26 mouse cellular contexts compared by ENCODE assay signal in the genomic region with DNA sequence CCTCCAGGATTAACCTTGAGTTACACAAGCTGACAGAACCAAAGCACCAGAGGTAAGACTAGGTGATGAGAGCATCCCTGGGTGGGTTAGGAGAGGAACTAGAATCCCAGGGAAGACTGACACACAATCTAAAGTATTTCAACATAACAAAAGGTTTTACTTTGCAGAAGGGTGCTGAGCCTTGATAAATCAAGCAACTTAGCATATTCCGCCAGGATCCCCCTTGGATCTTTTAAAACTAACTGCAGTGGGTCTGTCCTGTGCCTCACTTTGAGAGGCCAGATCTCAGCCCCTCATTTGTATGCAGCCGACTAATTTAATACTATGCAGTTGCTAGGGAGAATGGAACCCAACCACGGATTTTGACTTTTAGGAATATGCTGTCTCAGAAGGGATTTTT.
"Had no signal": no experiment of that assay in that cellular context is flagged by ENCODE, and none has a peak within 500 bp of the region (broad histone marks: within the 10 kb centered on the region; RNA-seq: fewer than 3 reads in every experiment).

No protein-coding gene starts in this region.

- H3K27ac ChIP-seq: heart, embryonic 10.5 days; hindbrain, embryonic 10.5 days; hindbrain, embryonic 12.5 days; hindbrain, embryonic 15.5 days; intestine, embryonic 15.5 days; kidney, postnatal 0 days; limb, embryonic 12.5 days; liver, embryonic 13.5 days; liver, embryonic 15.5 days had no signal

- H3K4me3 ChIP-seq: heart, embryonic 10.5 days; heart, embryonic 12.5 days; hindbrain, embryonic 10.5 days; hindbrain, embryonic 12.5 days; hindbrain, embryonic 15.5 days; intestine, embryonic 15.5 days; limb, embryonic 12.5 days; liver, embryonic 13.5 days; liver, embryonic 15.5 days had no signal

- H3K36me3 ChIP-seq: heart, embryonic 10.5 days; heart, embryonic 12.5 days; hindbrain, embryonic 10.5 days; hindbrain, embryonic 12.5 days; hindbrain, embryonic 15.5 days; intestine, embryonic 15.5 days; limb, embryonic 12.5 days; liver, embryonic 13.5 days; liver, embryonic 15.5 days had no signal

- ATAC-seq: inflammation-experienced regulatory T-cells, adult 6 months; intestine, postnatal 0 days had no signal

- H3K4me2 ChIP-seq: heart, embryonic 12.5 days; hindbrain, embryonic 12.5 days; hindbrain, embryonic 15.5 days; intestine, embryonic 15.5 days; limb, embryonic 12.5 days; liver, embryonic 11.5 days; liver, embryonic 13.5 days; liver, embryonic 15.5 days had no signal

- H3K9me3 ChIP-seq: heart, embryonic 10.5 days; heart, embryonic 12.5 days; hindbrain, embryonic 10.5 days; hindbrain, embryonic 12.5 days; hindbrain, embryonic 15.5 days; intestine, embryonic 15.5 days; limb, embryonic 12.5 days; liver, embryonic 13.5 days; liver, embryonic 15.5 days had no signal

- H3K4me1 ChIP-seq: heart, embryonic 10.5 days; hindbrain, embryonic 12.5 days; hindbrain, embryonic 15.5 days; intestine, embryonic 15.5 days; limb, embryonic 12.5 days; liver, embryonic 13.5 days; liver, embryonic 15.5 days had no signal

- H3K9ac ChIP-seq: heart, embryonic 12.5 days; hindbrain, embryonic 12.5 days; hindbrain, embryonic 15.5 days; intestine, embryonic 15.5 days; limb, embryonic 12.5 days; liver, embryonic 13.5 days; liver, embryonic 15.5 days had no signal

- H3K27me3 ChIP-seq: heart, embryonic 12.5 days; hindbrain, embryonic 12.5 days; hindbrain, embryonic 15.5 days; intestine, embryonic 15.5 days; limb, embryonic 12.5 days; liver, embryonic 13.5 days; liver, embryonic 15.5 days had no signal

- DNase-seq: gastrocnemius, postnatal 14 days; gastrocnemius, postnatal 36 days; heart, adult 18-20 months; heart, postnatal 10 days; heart, postnatal 4 days; kidney, adult 18-20 months; kidney, adult 8-10 months; kidney, postnatal 14 days; kidney, postnatal 36 days; layer of hippocampus, adult 9-11 months; layer of hippocampus, postnatal 36 days; left cerebral cortex, postnatal 4 days; liver; liver, embryonic 13.5 days had no signal
